Mouse (Mus musculus): ENCODE measurements around the gene Tmem86a.

Gene Tmem86a

DNA sequence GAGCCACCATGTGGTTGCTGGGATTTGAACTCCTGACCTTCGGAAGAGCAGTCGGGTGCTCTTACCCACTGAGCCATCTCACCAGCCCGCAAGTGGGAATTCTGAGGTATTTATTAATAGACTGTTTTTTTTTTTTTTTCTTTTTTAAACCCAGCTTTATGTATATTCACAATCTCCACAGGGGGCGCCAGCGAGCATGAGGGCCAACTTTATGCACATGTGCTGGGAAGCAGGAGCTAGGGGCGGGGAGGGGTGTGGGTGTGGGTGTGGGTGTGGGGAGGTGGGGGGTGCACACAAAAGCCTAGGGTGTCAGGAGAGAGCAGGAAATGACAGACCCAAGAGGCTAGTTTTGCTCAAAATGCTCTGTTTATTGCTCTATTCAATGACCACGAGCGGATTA lies 27.1 kb downstream of the Tmem86a start:
- DNase-seq, result peak; percentile 21 to 53

DNA sequence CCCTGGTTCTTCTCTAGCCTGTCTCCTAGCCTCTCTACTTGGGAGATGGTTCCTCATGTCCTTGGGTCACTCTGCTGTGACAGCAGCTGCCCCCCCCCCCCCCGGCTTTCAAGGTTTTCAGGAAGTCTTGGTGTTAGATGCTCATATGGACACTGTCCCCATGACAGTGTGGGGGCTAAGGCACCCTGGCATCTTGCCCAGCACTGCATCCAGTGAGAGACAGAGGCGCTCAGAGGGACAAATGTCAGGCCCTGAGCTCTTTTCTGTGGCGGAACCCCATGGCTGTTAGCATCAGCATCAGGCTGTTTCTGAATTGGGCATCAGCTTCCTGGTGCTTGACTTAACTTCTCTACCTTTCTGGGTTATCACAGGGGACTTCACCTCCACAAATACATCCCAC lies 30.5 kb downstream of the Tmem86a start:
- peak in 1 of 2 experiments; percentile 23 for DNase-seq

GRCm38 (mm10) chr7:47081277-47081676 lies 30.9 kb downstream of the Tmem86a start:
- peak; percentile 73 to 82 for DNase-seq

- no peak for DNase-seq
Observed at GRCm38 (mm10) chr7:47085075-47085474, 34.7 kb downstream of the Tmem86a start.

- DNase-seq, result no peak
Observed at GRCm38 (mm10) chr7:47093935-47094334, 43.5 kb downstream of the Tmem86a start.

- DNase-seq, result no peak
Observed at GRCm38 (mm10) chr7:47094969-47095368, 44.6 kb downstream of the Tmem86a start.

DNA sequence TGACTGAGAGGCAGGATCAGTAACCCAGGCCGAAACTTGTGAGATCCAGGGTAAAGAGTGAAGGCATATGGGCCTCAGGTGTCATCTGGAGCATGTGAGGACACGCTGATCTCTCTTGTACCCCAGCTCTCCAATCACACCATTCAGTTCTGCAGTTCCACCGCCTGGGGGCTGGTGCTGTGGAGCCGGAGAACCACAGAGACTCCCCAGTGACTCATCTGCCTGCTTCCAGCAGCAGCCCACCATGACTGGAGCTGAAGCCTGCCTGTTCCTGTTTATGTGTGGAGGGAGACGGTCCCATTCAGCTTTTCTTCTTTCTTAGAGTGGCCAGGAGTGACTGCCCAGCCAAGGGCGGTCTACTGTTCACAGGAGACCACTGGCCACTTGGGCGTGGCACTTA lies 47.6 kb downstream of the Tmem86a start:
- no peak for DNase-seq

DNA sequence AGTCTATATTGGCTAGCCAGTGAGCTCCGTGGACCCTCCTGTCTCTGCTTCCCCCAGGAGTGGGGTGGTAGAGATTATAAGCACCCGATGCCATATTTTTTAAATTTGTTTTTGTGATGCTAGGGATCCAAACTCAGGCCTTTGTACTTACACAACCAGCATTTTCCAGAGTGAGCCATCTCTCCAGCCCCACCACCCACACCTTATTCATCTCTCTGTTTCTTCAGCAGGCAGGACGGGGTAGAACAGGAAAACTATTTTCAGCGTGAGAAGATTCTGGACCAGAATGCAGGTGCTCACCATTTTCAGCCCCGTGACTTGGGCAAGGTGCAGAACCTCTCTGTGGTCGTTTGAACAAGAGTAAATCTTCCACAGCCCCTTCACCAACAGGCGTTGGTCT lies 48.9 kb downstream of the Tmem86a start:
- no peak for DNase-seq

- DNase-seq, result no peak
Observed at GRCm38 (mm10) chr7:47100615-47101014, 50.2 kb downstream of the Tmem86a start.

GRCm38 (mm10) chr7:47102970-47103369 lies 52.6 kb downstream of the Tmem86a start:
- no peak for DNase-seq

GRCm38 (mm10) chr7:47103671-47104414 lies 53.4 kb downstream of the Tmem86a start:
- DNase-seq, result no peak

All from cerebellum, postnatal 25 days (tissue).